ENCODE assay signal across 22 mouse cellular contexts in the genomic region with DNA sequence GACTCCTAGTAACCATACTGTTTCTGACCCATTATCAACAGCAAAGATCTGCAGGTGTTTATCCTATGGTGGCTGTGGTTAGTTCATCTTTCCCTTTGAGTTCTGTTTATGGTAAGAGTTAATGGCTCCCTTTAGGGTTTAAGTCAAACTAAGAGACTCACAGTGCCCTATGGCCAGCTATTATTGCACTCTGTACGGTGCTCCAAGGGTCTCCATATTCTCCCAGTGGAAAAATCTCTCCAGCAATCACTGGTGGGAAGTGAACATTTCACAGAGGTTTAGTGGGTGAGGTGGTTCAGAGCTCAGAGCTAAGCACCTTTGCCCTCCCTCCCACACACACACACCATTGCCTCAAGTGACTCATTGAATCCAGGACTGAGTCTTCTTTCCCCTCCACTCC. TPM values are rescaled to one million over a fixed set of nuclear protein-coding genes. Genes with fewer than 3 reads are reported as not detected.
DNase-seq lines count a peak whose midpoint lies in the region; ATAC-seq lines count a peak whose summit lies in the region.
"Had no signal": no experiment of that assay in that cellular context is flagged by ENCODE, and none has a peak within 500 bp of the region (broad histone marks: within the 10 kb centered on the region; RNA-seq: fewer than 3 reads in every experiment).

No protein-coding gene starts in this region.

- no peak overlapping the region for H3K9ac ChIP-seq in forebrain, embryonic 13.5 days
- H3K9ac ChIP-seq in forebrain, embryonic 11.5 days (ENCODE audit: low read length), result no peak overlapping the region
- no peak overlapping the region for H3K9ac ChIP-seq in neural tube, embryonic 13.5 days
- no peak overlapping the region for H3K9ac ChIP-seq in midbrain, embryonic 14.5 days (replicated peaks; ENCODE audit: low read length)
- H3K9ac ChIP-seq: embryonic facial prominence, embryonic 13.5 days had no signal

- H3K4me1 ChIP-seq in forebrain, embryonic 13.5 days, result peaks cover 5% of the 10 kb centered on the region; the same call in 1 of the 2 replicates
- H3K4me1 ChIP-seq in forebrain, embryonic 11.5 days (replicated peaks; ENCODE audit: control insufficient read depth, insufficient read depth, low read length), result 0 out of 2 replicates have a peak, but pooled peaks cover 4% of the 10 kb centered on the region
- H3K4me1 ChIP-seq in neural tube, embryonic 13.5 days (replicated peaks), result peaks cover 13% of the 10 kb centered on the region
- peaks cover 19% of the 10 kb centered on the region for H3K4me1 ChIP-seq in midbrain, embryonic 14.5 days (ENCODE audit: control insufficient read depth, insufficient read depth, low read length)
- H3K4me1 ChIP-seq: embryonic facial prominence, embryonic 13.5 days; megakaryocyte, embryonic 14.5 days had no signal

- ATAC-seq in forebrain, embryonic 13.5 days, result peak; percentile 33; the same call in 1 of the 2 replicates
- no peak for ATAC-seq in forebrain, embryonic 11.5 days (replicated peaks; ENCODE audit: low FRiP score)
- ATAC-seq in neural tube, embryonic 13.5 days (ENCODE audit: low read depth), result peak; percentile 49; the same call in 1 of the 2 replicates
- peak; percentile 32; the same call in 1 of the 2 replicates for ATAC-seq in midbrain, embryonic 14.5 days (ENCODE audit: low FRiP score, low TSS enrichment)
- ATAC-seq: CD4-positive, CD25-positive, alpha-beta regulatory T cell, adult 4 months; intestine, postnatal 0 days; Patski had no signal

- no peaks in the 10 kb centered on the region for H3K27me3 ChIP-seq in forebrain, embryonic 13.5 days
- no peaks in the 10 kb centered on the region for H3K27me3 ChIP-seq in forebrain, embryonic 11.5 days (ENCODE audit: control insufficient read depth, insufficient read depth, low read length)
- no peaks in the 10 kb centered on the region for H3K27me3 ChIP-seq in neural tube, embryonic 13.5 days
- H3K27me3 ChIP-seq in midbrain, embryonic 14.5 days (ENCODE audit: control insufficient read depth, insufficient read depth, low read length), result no peaks in the 10 kb centered on the region
- H3K27me3 ChIP-seq: embryonic facial prominence, embryonic 13.5 days had no signal

- no peak for DNase-seq in forebrain, embryonic 11.5 days (ENCODE audit: low spot score)
- DNase-seq in neural tube, embryonic 10.5 days (ENCODE audit: extremely low spot score, low spot score), result no peak
- DNase-seq in midbrain, embryonic 14.5 days, result no peak
- DNase-seq in kidney, postnatal 36 days, result no peak
- no peak for DNase-seq in adrenal gland, adult (ENCODE audit: inconsistent age in 2 of 2, low spot score in 1 of 2)
- no peak for DNase-seq in embryo, embryonic 9.5 days (ENCODE audit: extremely low spot score)
- DNase-seq: adrenal gland, postnatal 10 days; cerebellum, adult 9-11 months; gastrocnemius, postnatal 25 days; left cerebral cortex, postnatal 4 days; lung, adult 18-20 months; thymus, postnatal 4 days had no signal

- peak overlapping the region; percentile 54 for H3K27ac ChIP-seq in forebrain, embryonic 13.5 days
- no peak overlapping the region for H3K27ac ChIP-seq in forebrain, embryonic 11.5 days (ENCODE audit: low read depth, low read length)
- peak overlapping the region; percentile 57 for H3K27ac ChIP-seq in neural tube, embryonic 13.5 days (replicated peaks)
- H3K27ac ChIP-seq in midbrain, embryonic 14.5 days (replicated peaks; ENCODE audit: low read depth, low read length), result peak overlapping the region; percentile 89
- H3K27ac ChIP-seq: embryonic facial prominence, embryonic 13.5 days; kidney, postnatal 0 days had no signal

- no peaks in the 10 kb centered on the region for H3K9me3 ChIP-seq in forebrain, embryonic 13.5 days (replicated peaks)
- H3K9me3 ChIP-seq in forebrain, embryonic 11.5 days (ENCODE audit: control insufficient read depth, low read length), result no peaks in the 10 kb centered on the region
- H3K9me3 ChIP-seq in neural tube, embryonic 13.5 days, result no peaks in the 10 kb centered on the region
- no peaks in the 10 kb centered on the region for H3K9me3 ChIP-seq in midbrain, embryonic 14.5 days (ENCODE audit: control insufficient read depth, low read length)
- H3K9me3 ChIP-seq: embryonic facial prominence, embryonic 13.5 days; megakaryocyte, embryonic 14.5 days had no signal

- H3K4me3 ChIP-seq in forebrain, embryonic 13.5 days, result no peak overlapping the region
- no peak overlapping the region for H3K4me3 ChIP-seq in forebrain, embryonic 11.5 days (ENCODE audit: low read depth, low read length)
- no peak overlapping the region for H3K4me3 ChIP-seq in neural tube, embryonic 13.5 days
- no peak overlapping the region for H3K4me3 ChIP-seq in midbrain, embryonic 14.5 days (replicated peaks; ENCODE audit: low read depth, low read length)
- H3K4me3 ChIP-seq: embryonic facial prominence, embryonic 13.5 days; megakaryocyte, embryonic 14.5 days; myocyte had no signal

- no peaks in the 10 kb centered on the region for H3K36me3 ChIP-seq in forebrain, embryonic 13.5 days (ENCODE audit: poor library complexity, severe bottlenecking)
- H3K36me3 ChIP-seq in forebrain, embryonic 11.5 days (ENCODE audit: control insufficient read depth, insufficient read depth, low read length), result no peaks in the 10 kb centered on the region
- H3K36me3 ChIP-seq in neural tube, embryonic 13.5 days, result no peaks in the 10 kb centered on the region
- H3K36me3 ChIP-seq in midbrain, embryonic 14.5 days (ENCODE audit: control insufficient read depth, insufficient read depth, low read length), result no peaks in the 10 kb centered on the region
- H3K36me3 ChIP-seq: embryonic facial prominence, embryonic 13.5 days had no signal

- 71% methylated on average over 1 of the region's 1 CpGs for WGBS in forebrain, embryonic 13.5 days
- WGBS in forebrain, embryonic 11.5 days, result 84% methylated on average over 1 of the region's 1 CpGs
- 50% methylated on average over 1 of the region's 1 CpGs for WGBS in neural tube, embryonic 13.5 days
- 59% methylated on average over 1 of the region's 1 CpGs for WGBS in midbrain, embryonic 14.5 days

- no peak overlapping the region for H3K4me2 ChIP-seq in forebrain, embryonic 13.5 days
- H3K4me2 ChIP-seq in forebrain, embryonic 11.5 days (ENCODE audit: low read depth, low read length, severe bottlenecking), result no peak overlapping the region
- H3K4me2 ChIP-seq in neural tube, embryonic 13.5 days, result no peak overlapping the region; the same call in 1 of the 2 replicates
- H3K4me2 ChIP-seq in midbrain, embryonic 14.5 days (ENCODE audit: low read length), result peak overlapping the region; percentile 41
- H3K4me2 ChIP-seq: embryonic facial prominence, embryonic 13.5 days; liver, embryonic 11.5 days had no signal

RNA-seq across cellular contexts. Expression of gene Mrap2, which starts 28.1 kb away (rescaled TPM):
- 0.35 and 0.41 TPM in 2 replicates for polyA plus RNA-seq in forebrain, embryonic 13.5 days (2015; fragmentation: Nextera tagmentation; extraction: Ambion mirVana)
- 0.41 TPM in 1 of 2 replicates, not detected in the other for polyA plus RNA-seq in forebrain, embryonic 11.5 days (2014; fragmentation: Nextera tagmentation; extraction: Ambion mirVana)
- 0.47 and 0.61 TPM in 2 replicates for polyA plus RNA-seq in neural tube, embryonic 13.5 days (2015; fragmentation: Nextera tagmentation; extraction: Ambion mirVana)
- polyA plus RNA-seq in midbrain, embryonic 14.5 days (2014; fragmentation: Nextera tagmentation; extraction: Ambion mirVana), result 0.89 and 1.6 TPM in 2 replicates
- polyA plus RNA-seq: liver, embryonic 11.5 days; Patski had no signal
